Mouse (Mus musculus) right cerebral cortex, adult 2 months (tissue): Measurements from ENCODE around the gene Lyz1.
"Not testable (repeated sequence)": the region's sequence is repeated elsewhere in the genome, so short reads cannot be mapped to it uniquely, and the experiment has no call there.

Source experiments
- DNase-seq, 2 experiments: peaks; one replicate each; pipeline ENCODE4 v3.0.0; 2021 to 2022; ENCODE audit warnings: low spot score in 2 of 2

Lyz1 gene

GRCm38 (mm10) chr10:117292671-117293070 lies at the start of gene Lyz1:
Gene Lyz1 (minus strand): TSS chr10:117292868.
- no peak for DNase-seq

DNA sequence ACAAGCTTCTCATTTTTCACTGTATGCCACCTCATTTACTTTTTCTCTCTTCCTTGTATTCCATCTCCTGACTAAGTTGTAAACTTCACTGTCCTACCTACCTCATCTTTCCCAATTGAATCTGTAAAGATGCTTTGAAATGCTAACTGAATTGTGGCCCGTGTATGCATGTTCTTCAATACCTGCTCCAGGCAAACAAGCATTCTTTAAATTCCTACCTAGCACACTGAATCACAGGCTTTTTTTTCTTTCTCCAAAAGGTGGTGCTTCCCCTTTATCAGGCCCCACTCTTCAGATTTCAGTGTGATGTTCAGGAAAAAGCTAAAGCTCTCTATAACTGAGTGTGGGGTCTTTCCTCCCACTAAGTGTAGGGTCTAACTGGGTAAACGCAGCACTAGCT lies 49.7 kb upstream of the Lyz1 start:
- no peak for DNase-seq

GRCm38 (mm10) chr10:117341029-117341428 lies 48.4 kb upstream of the Lyz1 start:
- DNase-seq, result no peak

DNA sequence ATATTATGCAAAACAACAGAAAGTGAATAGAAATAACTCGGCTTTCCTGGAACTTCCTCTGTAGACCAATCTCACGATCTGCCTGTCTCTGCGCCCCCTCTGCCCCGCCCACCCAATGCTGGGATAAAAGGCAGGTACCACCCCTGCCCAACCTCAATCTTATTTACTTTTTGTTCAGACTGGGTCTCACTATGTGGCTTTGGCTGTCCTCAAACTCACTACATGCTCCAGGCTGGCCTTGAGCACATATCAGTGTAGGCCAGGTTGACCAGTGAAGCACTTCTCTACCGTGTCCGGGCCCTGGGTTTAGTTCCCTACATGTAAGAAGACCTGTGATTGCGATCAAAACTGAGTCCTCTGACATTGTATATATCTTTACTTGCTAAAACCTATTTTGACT lies 46.6 kb upstream of the Lyz1 start:
- no peak for DNase-seq

GRCm38 (mm10) chr10:117337946-117338345 lies 45.3 kb upstream of the Lyz1 start:
- no peak for DNase-seq

DNA sequence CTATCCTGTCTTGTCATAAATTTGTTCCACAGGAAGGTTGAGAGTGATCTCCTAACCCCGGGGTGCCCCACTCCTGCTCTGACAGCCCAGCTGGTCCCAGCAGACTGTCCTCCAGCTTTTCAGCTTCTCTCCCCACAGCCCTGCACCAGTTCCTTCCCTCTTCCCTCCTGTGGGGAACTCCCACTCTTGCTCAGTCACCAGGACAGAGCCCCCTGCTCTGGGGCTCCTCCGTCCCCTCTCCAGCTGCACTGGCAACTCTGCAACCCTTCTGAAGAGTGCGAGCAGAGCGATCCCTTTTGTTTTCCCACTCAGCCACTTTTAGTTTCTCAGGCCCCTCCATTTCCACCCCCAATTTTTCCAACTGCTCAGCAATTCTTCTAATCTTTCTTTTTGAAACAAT lies 43.0 kb upstream of the Lyz1 start:
- DNase-seq, result no peak

DNA sequence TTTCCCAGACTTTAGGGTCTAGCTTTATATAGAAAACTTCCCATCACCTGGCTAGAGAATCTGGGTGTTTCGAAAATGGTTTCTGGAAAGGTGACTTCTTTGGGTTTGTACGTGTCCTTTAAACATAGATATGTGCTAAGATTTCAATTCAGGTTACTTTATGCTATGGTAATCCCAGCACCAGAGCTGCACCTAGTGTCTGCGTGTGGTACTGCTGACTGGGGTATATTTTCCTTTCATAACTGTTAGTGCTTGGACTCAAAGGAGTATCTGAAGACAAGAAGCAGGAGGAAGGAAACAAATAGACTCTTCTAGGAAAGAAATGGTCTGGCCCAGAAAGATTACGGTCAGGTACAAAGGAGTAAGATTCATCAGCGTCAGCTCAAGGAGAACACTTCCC lies 37.9 kb upstream of the Lyz1 start:
- DNase-seq, result no peak

DNA sequence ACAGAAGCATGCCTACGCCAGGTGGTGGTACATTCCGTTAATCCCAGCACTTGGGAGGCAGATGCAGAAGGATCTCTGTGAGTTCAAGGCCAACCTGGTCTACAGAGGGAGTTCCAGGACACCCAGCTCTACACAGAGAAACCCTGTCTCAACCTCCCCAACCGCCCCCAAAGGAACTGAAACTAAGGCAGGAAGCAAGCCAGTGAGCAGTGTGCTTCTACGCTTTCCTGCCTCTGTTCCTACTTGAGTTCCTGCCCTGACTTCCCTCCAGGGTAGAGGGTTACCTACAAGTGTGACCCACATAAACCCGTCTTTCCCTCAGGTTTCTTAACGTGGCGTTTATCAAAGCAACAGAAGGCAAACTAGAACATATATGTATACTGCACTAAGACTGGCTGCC lies 31.1 kb upstream of the Lyz1 start:
- DNase-seq, result no peak

GRCm38 (mm10) chr10:117322630-117323029 lies 30.0 kb upstream of the Lyz1 start:
- DNase-seq, result no peak

DNA sequence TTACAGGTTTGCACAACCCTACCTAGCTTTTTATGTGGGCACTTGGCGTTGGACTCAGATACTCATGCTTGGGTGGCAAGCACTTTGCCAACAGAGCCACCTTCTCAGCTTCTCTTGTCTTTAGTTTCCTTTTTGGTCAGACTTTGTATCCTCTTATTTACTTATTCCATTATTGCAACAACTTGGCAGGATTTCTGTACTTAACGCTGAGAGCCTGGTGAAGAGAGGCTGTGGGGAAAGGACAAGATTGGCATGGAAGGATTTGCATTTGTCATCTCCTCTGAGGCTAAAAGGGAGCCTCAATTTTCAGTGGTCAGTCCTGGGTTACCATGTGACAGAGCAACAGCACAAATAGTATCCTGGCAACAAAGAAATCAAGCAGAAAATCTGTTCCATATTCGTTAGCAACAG lies 27.9 kb upstream of the Lyz1 start:
- DNase-seq, result no peak

GRCm38 (mm10) chr10:117316391-117316790 lies 23.7 kb upstream of the Lyz1 start:
- DNase-seq, result no peak

- DNase-seq, result no peak
These were observed 20.5 kb upstream of the Lyz1 start for GRCm38 (mm10) chr10:117313133-117313532.

DNA sequence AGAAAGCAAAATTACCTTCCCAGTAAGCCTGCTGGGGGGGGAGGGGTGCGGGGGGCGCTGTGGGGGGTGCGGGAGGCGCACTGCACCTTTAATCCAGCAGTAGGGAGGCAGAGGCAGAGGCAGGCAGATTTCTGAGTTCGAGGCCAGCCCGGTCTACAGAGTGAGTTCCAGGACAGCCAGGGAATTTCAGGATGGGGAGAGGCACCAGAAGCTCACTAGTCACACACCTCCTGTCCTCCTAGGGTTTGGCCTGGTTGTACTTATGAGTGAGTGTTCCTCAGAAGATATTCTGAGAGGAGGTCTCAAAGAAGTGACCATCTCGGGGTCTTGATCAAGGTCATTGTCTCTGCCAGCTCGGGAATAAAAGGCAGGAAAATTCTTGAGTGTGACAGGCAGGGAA lies 19.5 kb upstream of the Lyz1 start:
- DNase-seq, result no peak

DNA sequence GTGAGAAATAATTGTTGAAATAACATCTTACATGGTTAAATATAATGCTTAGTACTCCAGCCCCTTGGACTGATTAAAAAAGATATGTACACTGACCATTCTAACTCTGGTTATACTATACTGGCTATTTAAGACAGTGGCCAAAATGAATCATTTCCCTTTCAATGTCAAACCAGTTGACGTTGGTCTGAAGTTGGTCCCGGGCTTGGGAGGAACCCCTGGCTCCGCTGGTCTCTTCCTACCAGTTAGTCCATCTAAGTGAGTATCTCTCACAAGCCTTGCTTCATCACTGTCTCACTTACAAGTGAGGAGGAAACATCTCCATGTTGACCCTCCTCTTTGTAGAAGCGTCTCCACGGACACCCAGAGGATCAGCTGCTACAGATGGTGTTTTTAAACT lies 11.7 kb upstream of the Lyz1 start:
- DNase-seq, result no peak

DNA sequence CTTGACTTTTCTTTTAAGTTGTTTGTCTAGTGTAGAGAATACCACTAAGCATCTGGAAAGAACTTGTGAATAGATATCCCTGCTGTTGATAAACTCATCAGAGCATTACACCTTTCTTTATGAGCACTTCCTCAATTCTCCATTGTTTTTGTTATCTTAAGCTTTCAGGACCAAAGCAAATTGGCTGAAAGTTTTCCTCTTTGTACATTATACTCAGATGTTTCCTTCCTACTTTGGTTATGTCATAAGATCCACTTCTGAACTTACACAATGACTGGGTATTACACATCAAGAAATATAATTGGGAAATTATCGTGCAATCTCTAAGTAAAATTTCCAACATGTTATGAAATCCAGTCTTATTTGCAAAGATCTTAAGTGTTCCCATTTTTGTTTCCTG lies 9.0 kb upstream of the Lyz1 start:
- DNase-seq, result no peak

DNA sequence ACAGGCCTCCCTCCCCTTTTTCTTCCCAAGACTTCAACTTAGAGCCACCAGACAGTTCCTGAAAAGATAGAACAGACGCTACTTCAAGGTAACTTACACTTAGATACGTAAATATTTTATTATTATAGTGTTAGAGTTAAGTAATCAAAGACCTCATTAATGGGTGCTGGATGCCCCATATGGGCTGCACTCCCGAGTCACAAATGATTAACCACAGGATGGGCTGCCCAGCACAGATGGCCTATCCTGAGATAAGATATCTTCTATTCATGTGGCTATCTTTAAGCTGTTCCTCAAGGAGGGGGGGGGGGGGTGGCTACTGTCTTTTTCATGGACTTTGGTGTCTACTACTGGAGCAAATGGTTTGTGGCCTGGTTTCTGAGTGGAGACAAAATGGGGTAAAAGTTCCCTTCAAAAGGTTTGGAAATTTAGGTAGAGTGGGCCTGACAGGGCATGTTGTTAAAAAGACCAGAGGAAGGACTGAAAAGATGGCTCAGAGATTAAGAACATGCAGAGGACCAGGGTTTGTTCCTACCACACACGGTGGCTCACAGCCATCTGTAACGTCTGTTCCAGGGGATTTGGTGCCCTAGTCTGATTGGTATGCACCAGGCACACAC lies 7.3 kb upstream of the Lyz1 start:
- DNase-seq, result no peak

GRCm38 (mm10) chr10:117299106-117299505 lies 6.4 kb upstream of the Lyz1 start:
- DNase-seq, result no peak

GRCm38 (mm10) chr10:117298336-117298735 lies 5.7 kb upstream of the Lyz1 start:
- DNase-seq, result no peak

DNA sequence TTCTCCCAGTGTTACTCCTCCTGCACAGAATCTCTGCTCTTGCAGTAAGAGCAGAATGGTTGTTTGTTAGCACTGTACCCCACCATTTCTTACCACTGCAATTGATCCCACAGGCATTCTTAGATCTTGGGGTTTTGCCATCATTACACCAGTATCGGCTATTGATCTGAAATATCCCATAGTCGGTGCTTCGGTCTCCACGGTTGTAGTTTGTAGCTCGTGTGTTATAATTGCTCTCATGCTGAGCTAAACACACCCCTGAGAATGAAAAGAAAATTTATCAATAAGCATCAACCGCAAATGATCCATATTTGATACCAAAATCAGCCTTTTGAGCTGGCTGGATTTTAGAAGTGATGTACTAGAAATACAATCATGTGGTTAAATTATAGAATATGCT lies 1.7 kb downstream of the Lyz1 start:
- DNase-seq, result not testable (repeated sequence)

GRCm38 (mm10) chr10:117290046-117290870 lies 2.4 kb downstream of the Lyz1 start:
- no peak for DNase-seq

DNA sequence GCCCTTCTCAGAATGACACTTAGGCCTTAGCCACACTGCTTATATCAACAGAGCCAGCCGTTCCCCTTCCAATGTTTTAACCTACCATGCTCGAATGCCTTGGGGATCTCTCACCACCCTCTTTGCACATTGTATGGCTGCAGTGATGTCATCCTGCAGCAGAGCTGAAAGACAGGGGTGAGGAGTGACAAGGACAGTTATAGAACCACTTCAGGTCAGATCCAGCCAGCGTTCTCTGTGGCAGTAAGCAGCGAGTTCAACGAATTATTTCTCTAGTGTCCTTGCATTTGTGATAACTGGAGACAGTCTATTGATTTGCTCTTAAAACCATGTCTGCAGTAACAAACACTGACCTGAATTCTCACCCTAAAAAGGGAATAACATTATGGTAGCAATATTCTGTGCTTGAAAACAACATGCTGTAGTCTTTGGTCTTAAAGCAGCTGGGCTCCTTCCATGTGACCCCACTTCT lies 3.6 kb downstream of the Lyz1 start:
- not testable (repeated sequence) for DNase-seq

DNA sequence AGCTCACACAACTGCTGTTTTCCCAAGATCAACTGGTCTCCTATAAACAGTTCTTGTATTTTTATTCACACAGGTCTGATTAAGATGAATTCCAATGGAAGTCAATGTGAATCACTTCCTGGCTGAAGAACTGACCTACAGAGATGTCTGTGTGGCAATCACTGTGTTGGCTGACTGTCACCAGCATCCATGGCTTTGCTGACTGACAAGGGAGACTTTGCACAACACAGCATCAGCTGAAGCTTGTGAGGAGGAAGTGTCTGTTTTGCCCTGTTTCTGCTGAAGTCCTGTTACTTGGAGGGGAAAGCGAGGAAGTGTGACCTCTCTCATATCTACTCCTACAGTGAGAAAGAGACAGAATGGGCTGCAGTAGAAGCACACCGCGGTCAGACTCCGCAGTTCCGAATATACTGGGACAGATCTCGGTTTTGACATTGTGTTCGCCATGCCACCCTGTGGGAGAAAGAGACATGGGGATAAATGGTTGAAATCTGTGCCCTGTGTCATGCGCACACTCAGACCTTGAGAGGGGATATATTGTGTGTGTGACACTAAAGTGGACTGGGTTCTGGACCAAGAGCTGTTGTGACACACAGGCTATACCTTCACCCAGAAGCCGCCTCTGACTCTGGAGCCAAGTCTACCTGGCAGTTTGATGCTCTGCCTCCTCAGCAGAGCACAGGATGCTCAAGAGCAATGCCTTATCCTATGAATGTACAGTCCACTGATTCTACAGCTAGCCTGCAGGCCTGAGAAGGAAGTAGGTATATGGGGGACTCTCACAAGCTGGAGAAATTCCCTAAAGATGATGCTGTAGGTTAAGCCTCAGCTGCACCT lies 4.3 kb downstream of the Lyz1 start:
- DNase-seq, result no peak
